Mouse (Mus musculus): ENCODE results near the gene Sdhaf1. TPM values are rescaled to one million over a fixed set of nuclear protein-coding genes. Genes with fewer than 3 reads are reported as not detected.

The Sdhaf1 gene
- polyA plus RNA-seq, 1 experiment from 2014 or later: 35.1 TPM

GRCm38 (mm10) chr7:30294296-30294695 lies 29.4 kb downstream of the Sdhaf1 start:
- peaks cover 12% of the 10 kb centered on the region for H3K36me3 ChIP-seq (ENCODE audit: insufficient read depth, low read length)
- WGBS: 92% methylated on average over 5 of the region's 5 CpGs

GRCm38 (mm10) chr7:30293795-30294194 lies 29.9 kb downstream of the Sdhaf1 start:
- TF ChIP-seq CTCF (IDR thresholded peaks at IDR 0.05; ENCODE audit: low read depth): no peak
- WGBS: 77% methylated on average over 13 of the region's 13 CpGs
- H3K36me3 ChIP-seq (ENCODE audit: insufficient read depth, low read length): peaks cover 8% of the 10 kb centered on the region
- no peaks in the 10 kb centered on the region for H3K27me3 ChIP-seq (ENCODE audit: insufficient read depth, low read length)
- no peak overlapping the region for H3K9ac ChIP-seq (ENCODE audit: low read depth, low read length)
- no peaks in the 10 kb centered on the region for H3K9me3 ChIP-seq (replicated peaks; ENCODE audit: low read length)
- peaks cover 3% of the 10 kb centered on the region; the same call in 1 of the 2 replicates for H3K4me1 ChIP-seq (replicated peaks; ENCODE audit: insufficient read depth, low read length)
- DNase-seq (ENCODE audit: low spot score) (no peak), ATAC-seq (replicated peaks; ENCODE audit: low FRiP score, low read depth) (no peak)
- H3K4me2 ChIP-seq (ENCODE audit: low read length): no peak overlapping the region
- no peak overlapping the region for H3K27ac ChIP-seq
- no peak overlapping the region for H3K4me3 ChIP-seq (replicated peaks; ENCODE audit: low read depth, low read length)

More at GRCm38 (mm10) chr7:30294296-30294695, 29.4 kb downstream of the Sdhaf1 start:
- Histone ChIP-seq H3K9ac (ENCODE audit: low read depth, low read length) (no peak overlapping the region), H3K27ac (no peak overlapping the region), H3K4me2 (ENCODE audit: low read length) (no peak overlapping the region), H3K4me1 (replicated peaks; ENCODE audit: insufficient read depth, low read length) (peaks cover 3% of the 10 kb centered on the region; the same call in 1 of the 2 replicates), H3K27me3 (ENCODE audit: insufficient read depth, low read length) (no peaks in the 10 kb centered on the region), H3K9me3 (replicated peaks; ENCODE audit: low read length) (no peaks in the 10 kb centered on the region), H3K4me3 (replicated peaks; ENCODE audit: low read depth, low read length) (no peak overlapping the region)
- TF ChIP-seq CTCF (IDR thresholded peaks at IDR 0.05; ENCODE audit: low read depth): no peak
- ATAC-seq (replicated peaks; ENCODE audit: low FRiP score, low read depth) (no peak), DNase-seq (ENCODE audit: low spot score) (no peak)

- Histone ChIP-seq H3K27ac (peak within 1 kb of the TSS; percentile 42; the same call in 1 of the 2 replicates), H3K4me2 (ENCODE audit: low read length) (peak within 1 kb of the TSS; percentile 67), H3K27me3 (ENCODE audit: insufficient read depth, low read length) (no peaks in the 10 kb centered on the region), H3K9ac (ENCODE audit: low read depth, low read length) (peak within 1 kb of the TSS; percentile 58), H3K4me1 (replicated peaks; ENCODE audit: insufficient read depth, low read length) (peaks cover 3% of the 10 kb centered on the region; the same call in 1 of the 2 replicates), H3K36me3 (ENCODE audit: insufficient read depth, low read length) (peaks cover 4% of the 10 kb centered on the region; the same call in 1 of the 2 replicates), H3K9me3 (replicated peaks; ENCODE audit: low read length) (no peaks in the 10 kb centered on the region), H3K4me3 (replicated peaks; ENCODE audit: low read depth, low read length) (peak within 1 kb of the TSS; percentile 52)
- DNase-seq (ENCODE audit: low spot score) (peak; percentile 91), ATAC-seq (replicated peaks; ENCODE audit: low FRiP score, low read depth) (peak; percentile 56)
- TF ChIP-seq CTCF (IDR thresholded peaks at IDR 0.05; ENCODE audit: low read depth): no peak
- WGBS: 7% methylated on average over 35 of the region's 35 CpGs
Observed at GRCm38 (mm10) chr7:30291215-30292131, 32.2 kb downstream of the Sdhaf1 start, which contains the start of gene Clip3. Gene Clip3, plus strand, starts transcription at chr7:30291728.

- DNase-seq (ENCODE audit: low spot score): peak; percentile 21
- H3K27me3 ChIP-seq (ENCODE audit: insufficient read depth, low read length): no peaks in the 10 kb centered on the region
- peaks cover 3% of the 10 kb centered on the region; the same call in 1 of the 2 replicates for H3K4me1 ChIP-seq (replicated peaks; ENCODE audit: insufficient read depth, low read length)
- WGBS: 60% methylated on average over 10 of the region's 10 CpGs
- H3K27ac ChIP-seq: no peak overlapping the region
- no peak overlapping the region for H3K9ac ChIP-seq (ENCODE audit: low read depth, low read length)
- ATAC-seq (replicated peaks; ENCODE audit: low FRiP score, low read depth): no peak
- H3K4me2 ChIP-seq (ENCODE audit: low read length): no peak overlapping the region
- H3K4me3 ChIP-seq (replicated peaks; ENCODE audit: low read depth, low read length): no peak overlapping the region
- no peaks in the 10 kb centered on the region for H3K9me3 ChIP-seq (replicated peaks; ENCODE audit: low read length)
- TF ChIP-seq CTCF (IDR thresholded peaks at IDR 0.05; ENCODE audit: low read depth): peak; percentile 20; the same call in 1 of the 2 replicates
- H3K36me3 ChIP-seq (ENCODE audit: insufficient read depth, low read length): 0 out of 2 replicates have a peak, but pooled peaks cover under 1% of the 10 kb centered on the region
Observed at GRCm38 (mm10) chr7:30289714-30290399, 33.8 kb downstream of the Sdhaf1 start.

GRCm38 (mm10) chr7:30289071-30289713 lies 34.5 kb downstream of the Sdhaf1 start:
- Histone ChIP-seq H3K9ac (ENCODE audit: low read depth, low read length) (no peak overlapping the region), H3K36me3 (ENCODE audit: insufficient read depth, low read length) (no peaks in the 10 kb centered on the region), H3K4me1 (replicated peaks; ENCODE audit: insufficient read depth, low read length) (peaks cover 3% of the 10 kb centered on the region; the same call in 1 of the 2 replicates), H3K4me3 (replicated peaks; ENCODE audit: low read depth, low read length) (no peak overlapping the region), H3K27ac (no peak overlapping the region), H3K9me3 (replicated peaks; ENCODE audit: low read length) (no peaks in the 10 kb centered on the region), H3K27me3 (ENCODE audit: insufficient read depth, low read length) (no peaks in the 10 kb centered on the region), H3K4me2 (ENCODE audit: low read length) (no peak overlapping the region)
- 65% methylated on average over 7 of the region's 7 CpGs for WGBS
- no peak for ATAC-seq (replicated peaks; ENCODE audit: low FRiP score, low read depth)
- DNase-seq (ENCODE audit: low spot score): no peak
- TF ChIP-seq CTCF (IDR thresholded peaks at IDR 0.05; ENCODE audit: low read depth): no peak

GRCm38 (mm10) chr7:30288046-30288445 lies 35.6 kb downstream of the Sdhaf1 start:
- no peak overlapping the region for H3K27ac ChIP-seq
- no peak for DNase-seq (ENCODE audit: low spot score)
- WGBS: 65% methylated on average over 6 of the region's 6 CpGs
- no peak overlapping the region for H3K4me2 ChIP-seq (ENCODE audit: low read length)
- no peaks in the 10 kb centered on the region for H3K9me3 ChIP-seq (replicated peaks; ENCODE audit: low read length)
- TF ChIP-seq CTCF (IDR thresholded peaks at IDR 0.05; ENCODE audit: low read depth): no peak
- H3K4me3 ChIP-seq (replicated peaks; ENCODE audit: low read depth, low read length): no peak overlapping the region
- H3K9ac ChIP-seq (ENCODE audit: low read depth, low read length): no peak overlapping the region
- ATAC-seq (replicated peaks; ENCODE audit: low FRiP score, low read depth): no peak
- H3K27me3 ChIP-seq (ENCODE audit: insufficient read depth, low read length): no peaks in the 10 kb centered on the region
- H3K4me1 ChIP-seq (replicated peaks; ENCODE audit: insufficient read depth, low read length): peaks cover 3% of the 10 kb centered on the region; the same call in 1 of the 2 replicates
- no peaks in the 10 kb centered on the region for H3K36me3 ChIP-seq (ENCODE audit: insufficient read depth, low read length)
